Mouse (Mus musculus): ENCODE data around the gene Bphl.

- TF ChIP-seq GATA1 (IDR thresholded peaks at IDR 0.05; ENCODE audit: borderline replicate concordance, low read length) (no peak), FLI1 (IDR thresholded peaks at IDR 0.05; ENCODE audit: low read length) (no peak)
Measured at GRCm38 (mm10) chr13:34081926-34082325, 44.5 kb downstream of the Bphl start.
